Mouse (Mus musculus) right cerebral cortex, postnatal 4 days (tissue): ENCODE data around the gene Sf3a3.
A peak's percentile ranks its signal among the peaks of the same experiment; 100 is the strongest.

ENCODE experiments used
- DNase-seq: peaks from one replicate; pipeline ENCODE4 v3.0.0-alpha.2; 2022

Gene Sf3a3

GRCm38 (mm10) chr4:124714545-124715481 is at the start of gene Sf3a3:
Gene Sf3a3 (plus strand): TSS chr4:124714776.
- DNase-seq: peak; percentile 90

- no peak for DNase-seq
Measured at GRCm38 (mm10) chr4:124667476-124668033, 47.0 kb upstream of the Sf3a3 start.

GRCm38 (mm10) chr4:124668078-124668477 is 46.5 kb upstream of the Sf3a3 start:
- no peak for DNase-seq

GRCm38 (mm10) chr4:124670232-124670631 is 44.3 kb upstream of the Sf3a3 start:
- no peak for DNase-seq

- no peak for DNase-seq
Measured at GRCm38 (mm10) chr4:124671583-124671982, 43.0 kb upstream of the Sf3a3 start.

GRCm38 (mm10) chr4:124672347-124673320 is 41.9 kb upstream of the Sf3a3 start:
- peak; percentile 80 for DNase-seq

GRCm38 (mm10) chr4:124674334-124675032 is 40.1 kb upstream of the Sf3a3 start:
- DNase-seq: no peak

- peak; percentile 84 for DNase-seq
Measured at GRCm38 (mm10) chr4:124675037-124675436, 39.5 kb upstream of the Sf3a3 start.

GRCm38 (mm10) chr4:124675958-124676357 is 38.6 kb upstream of the Sf3a3 start:
- DNase-seq: no peak

GRCm38 (mm10) chr4:124682270-124682669 is 32.3 kb upstream of the Sf3a3 start:
- DNase-seq: no peak

GRCm38 (mm10) chr4:124683474-124683873 is 31.1 kb upstream of the Sf3a3 start:
- no peak for DNase-seq

GRCm38 (mm10) chr4:124685004-124685403 is 29.6 kb upstream of the Sf3a3 start:
- DNase-seq: no peak

- no peak for DNase-seq
Measured at GRCm38 (mm10) chr4:124685453-124685852, 29.1 kb upstream of the Sf3a3 start.

- DNase-seq: no peak
Measured at GRCm38 (mm10) chr4:124685897-124686402, 28.6 kb upstream of the Sf3a3 start.

- no peak for DNase-seq
Measured at GRCm38 (mm10) chr4:124691455-124691854, 23.1 kb upstream of the Sf3a3 start.

- DNase-seq: no peak
Measured at GRCm38 (mm10) chr4:124692416-124692861, 22.1 kb upstream of the Sf3a3 start.

- DNase-seq: peak; percentile 80
Measured at GRCm38 (mm10) chr4:124693135-124693894, 21.3 kb upstream of the Sf3a3 start, which contains the start of gene Utp11. Gene Utp11 (minus strand): TSS chr4:124693600.

GRCm38 (mm10) chr4:124694572-124694971 is 20.0 kb upstream of the Sf3a3 start:
- DNase-seq: no peak

GRCm38 (mm10) chr4:124695786-124696516 is 18.6 kb upstream of the Sf3a3 start:
- no peak for DNase-seq

GRCm38 (mm10) chr4:124699791-124700190 is 14.8 kb upstream of the Sf3a3 start:
- no peak for DNase-seq
